Mouse (Mus musculus) kidney, embryonic 16.5 days (tissue): ENCODE measurements around the gene Metrn. TPM values are rescaled to one million over a fixed set of nuclear protein-coding genes. Genes with fewer than 3 reads are reported as not detected.

Source experiments
- microRNA-seq: library from miRNA; unstranded; fragments of <30 nt; microRNA quantifications from one replicate; pipeline ENCODE4, GENCODE M21; 2016
- polyA plus RNA-seq: library from polyadenylated mRNA; unstranded; fragments of >200 nt; fragmentation: Nextera tagmentation; extraction: Ambion mirVana; gene quantifications from 2 replicates; pipeline ENCODE4 v1.2.1, GENCODE M21; 2015

The Metrn gene
- polyA plus RNA-seq, 1 experiment from 2014 or later: 56.8 TPM

Small RNAs within 50 kb of the gene (microRNA-seq; reads per million reads assigned to microRNA genes)
- not detected for gene Gm25083
- not detected for gene Mir3082
- gene Mir6966: not detected

Other genes with a start within 250 kb of the Metrn start
- 3.3 and 5.3 TPM in 2 replicates for gene Sox8, start 226.4 kb downstream of the Metrn start, polyA plus RNA-seq
- gene Lmf1, start 218.1 kb downstream of the Metrn start, polyA plus RNA-seq: 32.7 and 35.4 TPM in 2 replicates
- 0.40 and 1.2 TPM in 2 replicates for gene Gng13, start 80.0 kb downstream of the Metrn start, polyA plus RNA-seq
- 38.1 and 41.2 TPM in 2 replicates for gene Chtf18, start 69.7 kb downstream of the Metrn start, polyA plus RNA-seq
- 26.2 and 26.8 TPM in 2 replicates for gene Rpusd1, start 69.5 kb downstream of the Metrn start, polyA plus RNA-seq
- not detected in 2 replicates for gene Mslnl, start 61.1 kb downstream of the Metrn start, polyA plus RNA-seq
- gene Msln, start 42.8 kb downstream of the Metrn start, polyA plus RNA-seq: 6.9 and 7.8 TPM in 2 replicates
- gene Narfl, start 23.4 kb downstream of the Metrn start, polyA plus RNA-seq: 37.9 and 39.2 TPM in 2 replicates
- 79.8 and 83.7 TPM in 2 replicates for gene Haghl, start 11.5 kb downstream of the Metrn start, polyA plus RNA-seq
- 0.16 and 0.46 TPM in 2 replicates for gene Ccdc78, start 10.6 kb downstream of the Metrn start, polyA plus RNA-seq
- 105 and 109 TPM in 2 replicates for gene Fam173a, start 4.2 kb downstream of the Metrn start, polyA plus RNA-seq
- gene AC134908.4, start 1.5 kb downstream of the Metrn start, polyA plus RNA-seq: 0.40 and 0.57 TPM in 2 replicates
- gene Fbxl16, start 11.9 kb upstream of the Metrn start, polyA plus RNA-seq: 1.4 and 2.0 TPM in 2 replicates
- gene Wdr24, start 26.5 kb upstream of the Metrn start, polyA plus RNA-seq: 33.1 and 35.3 TPM in 2 replicates
- 72.3 and 73.0 TPM in 2 replicates for gene Jmjd8, start 31.7 kb upstream of the Metrn start, polyA plus RNA-seq
- 387 and 393 TPM in 2 replicates for gene Stub1, start 36.3 kb upstream of the Metrn start, polyA plus RNA-seq
- gene Rhbdl1, start 40.2 kb upstream of the Metrn start, polyA plus RNA-seq: 3.3 and 4.0 TPM in 2 replicates
- gene Gm20683, start 44.6 kb upstream of the Metrn start, polyA plus RNA-seq: 4.0 and 4.3 TPM in 2 replicates
- 29.3 and 32.5 TPM in 2 replicates for gene Rhot2, start 47.7 kb upstream of the Metrn start, polyA plus RNA-seq
- gene Wdr90, start 64.4 kb upstream of the Metrn start, polyA plus RNA-seq: 33.1 and 33.5 TPM in 2 replicates
- 72.9 and 79.2 TPM in 2 replicates for gene Mcrip2, start 71.6 kb upstream of the Metrn start, polyA plus RNA-seq
- 100 and 102 TPM in 2 replicates for gene Mettl26, start 77.9 kb upstream of the Metrn start, polyA plus RNA-seq
- gene Wfikkn1, start 83.7 kb upstream of the Metrn start, polyA plus RNA-seq: 0.71 and 1.0 TPM in 2 replicates
- gene Rab40c, start 122.6 kb upstream of the Metrn start, polyA plus RNA-seq: 33.5 and 33.7 TPM in 2 replicates
- 85.8 and 95.9 TPM in 2 replicates for gene Pigq, start 147.8 kb upstream of the Metrn start, polyA plus RNA-seq
- 1.8 and 3.7 TPM in 2 replicates for gene Nhlrc4, start 147.8 kb upstream of the Metrn start, polyA plus RNA-seq
- 8.1 and 9.5 TPM in 2 replicates for gene A930017K11Rik, start 155.4 kb upstream of the Metrn start, polyA plus RNA-seq
- 26.0 and 30.7 TPM in 2 replicates for gene Capn15, start 188.7 kb upstream of the Metrn start, polyA plus RNA-seq